Mouse (Mus musculus): ENCODE data around the gene Prdx4. TPM values are rescaled to one million over a fixed set of nuclear protein-coding genes. Genes with fewer than 3 reads are reported as not detected.
"Not testable (repeated sequence)": the region's sequence is repeated elsewhere in the genome, so short reads cannot be mapped to it uniquely, and the experiment has no call there.

Prdx4 gene
- 385 and 389 TPM in 2 replicates for polyA plus RNA-seq (2014; fragmentation: Nextera tagmentation; extraction: Ambion mirVana)

DNA sequence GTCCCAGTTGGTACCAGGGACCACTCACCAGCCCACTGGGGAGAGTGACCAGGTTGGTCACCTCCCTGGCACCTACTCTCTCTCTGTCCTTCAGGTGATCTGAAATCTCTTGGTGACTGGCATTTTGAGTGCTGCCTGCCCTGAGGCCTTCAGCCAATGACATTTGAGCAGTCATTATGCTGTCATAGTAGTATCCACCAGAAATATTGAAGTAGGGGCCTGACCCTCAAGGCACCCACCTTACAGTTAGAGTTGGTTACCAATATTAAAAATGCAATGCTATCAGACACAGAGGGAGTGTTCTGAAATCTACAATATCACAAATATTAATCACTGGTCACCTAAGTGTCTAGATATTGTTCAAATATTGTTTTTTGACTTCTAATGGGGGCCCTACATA is at the start of gene Prdx4:
Gene Prdx4 (minus strand): TSS at position 101 of the 400 bp plus-strand sequence.
- no peak within 1 kb of the TSS for H3K9ac ChIP-seq
- no peak for TF ChIP-seq CTCF (IDR thresholded peaks at IDR 0.05; ENCODE audit: low read depth)
- no peaks in the 10 kb centered on the region for H3K27me3 ChIP-seq (ENCODE audit: insufficient read depth, low read length)
- H3K27ac ChIP-seq (ENCODE audit: low read depth): no peak within 1 kb of the TSS
- no peaks in the 10 kb centered on the region for H3K4me1 ChIP-seq (ENCODE audit: insufficient read depth)
- H3K36me3 ChIP-seq (ENCODE audit: insufficient read depth): no peaks in the 10 kb centered on the region
- H3K4me2 ChIP-seq: no peak within 1 kb of the TSS
- DNase-seq (no peak), ATAC-seq (ENCODE audit: insufficient read depth) (no peak)
- H3K9me3 ChIP-seq (ENCODE audit: low read depth, low read length): no peaks in the 10 kb centered on the region
- no peak within 1 kb of the TSS for H3K4me3 ChIP-seq (ENCODE audit: low read depth, low read length)

DNA sequence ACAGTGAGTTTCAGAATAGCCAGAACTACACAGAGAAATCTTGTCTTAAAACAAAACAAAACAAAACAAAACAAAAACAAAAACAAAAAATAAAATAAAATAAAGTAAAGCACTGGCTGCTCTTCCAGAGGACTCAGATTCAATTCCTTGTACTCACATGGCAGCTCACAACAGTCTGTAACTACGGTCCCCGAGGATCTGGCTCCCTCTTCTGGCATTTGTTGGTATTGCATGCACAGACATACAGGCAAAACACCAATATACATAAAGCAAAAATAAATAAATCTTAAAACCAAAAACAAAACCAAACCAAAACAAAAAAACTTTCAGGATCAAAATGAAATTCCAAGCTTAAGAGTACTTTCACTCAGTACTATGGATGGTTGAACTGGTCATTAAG is 36.0 kb upstream of the Prdx4 start:
- Histone ChIP-seq H3K4me3 (ENCODE audit: low read depth, low read length) (no peak overlapping the region), H3K4me2 (no peak overlapping the region), H3K4me1 (ENCODE audit: insufficient read depth) (no peaks in the 10 kb centered on the region), H3K27me3 (ENCODE audit: insufficient read depth, low read length) (no peaks in the 10 kb centered on the region), H3K27ac (ENCODE audit: low read depth) (no peak overlapping the region), H3K9ac (no peak overlapping the region), H3K36me3 (ENCODE audit: insufficient read depth) (no peaks in the 10 kb centered on the region), H3K9me3 (ENCODE audit: low read depth, low read length) (no peaks in the 10 kb centered on the region)
- TF ChIP-seq CTCF (IDR thresholded peaks at IDR 0.05; ENCODE audit: low read depth): peak; percentile 65
- 13% methylated on average over 2 of the region's 2 CpGs for WGBS
- ATAC-seq (ENCODE audit: insufficient read depth) (no peak), DNase-seq (peak; percentile 57)

DNA sequence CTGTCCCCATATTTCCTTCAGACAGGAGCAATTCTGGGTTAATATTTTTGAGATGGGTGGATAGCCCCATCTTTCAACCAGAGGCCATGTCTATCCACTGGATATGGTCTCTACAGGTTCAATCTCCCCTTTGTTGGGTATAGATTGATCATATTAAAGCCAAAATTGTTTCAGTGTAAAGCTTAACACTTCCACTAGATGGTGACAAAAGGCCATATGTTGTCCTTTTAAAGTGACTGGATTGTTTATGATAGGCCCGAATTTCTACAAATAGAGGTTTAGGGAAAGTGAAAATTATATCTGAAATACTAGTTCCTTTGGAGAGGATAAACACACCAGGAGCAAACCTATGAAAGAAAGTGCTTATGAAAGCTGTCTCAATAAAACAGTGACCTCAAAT is 34.9 kb upstream of the Prdx4 start:
- 20% methylated on average over 1 of the region's 1 CpGs for WGBS

DNA sequence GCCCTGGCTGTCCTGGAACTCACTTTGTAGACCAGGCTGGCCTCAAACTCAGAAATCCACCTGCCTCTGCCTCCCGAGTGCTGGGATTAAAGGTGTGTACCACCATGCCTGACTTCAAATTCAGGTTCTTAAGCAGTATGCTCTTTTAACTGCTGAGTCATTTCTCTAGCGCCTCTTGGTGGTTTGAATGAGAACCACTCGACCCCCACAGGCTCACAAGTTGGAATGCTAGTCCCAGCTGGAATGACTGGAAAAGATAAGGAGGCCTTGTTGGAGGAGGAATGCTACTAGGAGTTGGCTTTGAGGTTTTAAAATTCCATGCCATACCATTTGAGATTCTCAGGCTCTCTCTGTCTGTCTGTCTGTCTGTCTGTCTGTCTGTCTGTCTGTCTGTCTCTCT is 29.6 kb upstream of the Prdx4 start:
- not testable (repeated sequence) for H3K4me1 ChIP-seq (ENCODE audit: insufficient read depth); H3K27me3 ChIP-seq (ENCODE audit: insufficient read depth, low read length); DNase-seq; H3K36me3 ChIP-seq (ENCODE audit: insufficient read depth); ATAC-seq (ENCODE audit: insufficient read depth); H3K9me3 ChIP-seq (ENCODE audit: low read depth, low read length); H3K27ac ChIP-seq (ENCODE audit: low read depth); H3K9ac ChIP-seq; H3K4me3 ChIP-seq (ENCODE audit: low read depth, low read length); H3K4me2 ChIP-seq
- 45% methylated on average over 3 of the region's 3 CpGs for WGBS

More for the DNA sequence above, 34.9 kb upstream of the Prdx4 start:
- Histone ChIP-seq H3K9me3 (ENCODE audit: low read depth, low read length) (no peaks in the 10 kb centered on the region), H3K4me3 (ENCODE audit: low read depth, low read length) (no peak overlapping the region), H3K36me3 (ENCODE audit: insufficient read depth) (no peaks in the 10 kb centered on the region), H3K4me1 (ENCODE audit: insufficient read depth) (no peaks in the 10 kb centered on the region), H3K27me3 (ENCODE audit: insufficient read depth, low read length) (no peaks in the 10 kb centered on the region), H3K9ac (no peak overlapping the region), H3K27ac (ENCODE audit: low read depth) (no peak overlapping the region), H3K4me2 (no peak overlapping the region)
- DNase-seq (peak; percentile 45), ATAC-seq (ENCODE audit: insufficient read depth) (no peak)
- peak; percentile 42 for TF ChIP-seq CTCF (IDR thresholded peaks at IDR 0.05; ENCODE audit: low read depth)

DNA sequence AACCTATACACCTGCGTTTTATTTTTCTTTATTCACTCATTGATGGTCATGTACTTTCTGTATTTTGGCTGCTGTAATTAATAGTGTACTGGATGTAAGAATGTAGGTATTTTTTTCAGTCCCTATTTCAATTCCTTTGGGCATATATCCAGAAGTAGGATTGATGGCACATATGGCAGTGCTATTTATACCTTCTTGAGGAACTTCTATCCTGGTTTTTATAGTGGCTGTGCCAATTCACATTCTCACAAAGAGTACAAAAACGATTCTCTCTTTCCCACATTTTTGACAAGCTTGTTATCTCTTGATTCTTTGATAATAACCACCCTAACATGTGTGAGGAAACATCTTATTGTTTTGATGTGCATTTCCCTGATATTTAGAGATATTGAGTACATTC is 24.5 kb upstream of the Prdx4 start:
- ATAC-seq (ENCODE audit: insufficient read depth): no peak
- Histone ChIP-seq H3K9ac (no peak overlapping the region), H3K4me3 (ENCODE audit: low read depth, low read length) (no peak overlapping the region)

DNA sequence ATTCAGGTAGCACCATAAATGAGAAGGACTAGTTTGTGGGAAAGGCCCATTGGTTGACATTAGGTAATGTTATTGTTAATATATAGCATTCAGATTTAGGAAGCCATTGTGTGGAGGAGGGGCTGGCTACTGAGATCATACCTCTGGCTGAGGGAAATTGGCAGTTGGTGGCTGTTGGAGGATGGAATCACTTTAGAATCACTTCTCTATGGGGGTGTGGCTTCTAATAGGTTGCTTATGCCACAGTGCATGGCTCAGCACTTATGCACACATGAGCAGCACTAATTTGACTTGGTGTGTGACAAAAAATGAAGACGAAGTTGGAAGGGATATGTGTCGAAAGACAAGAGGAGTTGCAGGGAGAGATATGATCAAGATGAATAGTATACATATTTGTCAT is 5.7 kb upstream of the Prdx4 start:
- Histone ChIP-seq H3K36me3 (ENCODE audit: insufficient read depth) (no peaks in the 10 kb centered on the region), H3K27ac (ENCODE audit: low read depth) (no peak overlapping the region), H3K4me1 (ENCODE audit: insufficient read depth) (no peaks in the 10 kb centered on the region), H3K4me3 (ENCODE audit: low read depth, low read length) (no peak overlapping the region), H3K4me2 (no peak overlapping the region), H3K9me3 (ENCODE audit: low read depth, low read length) (no peaks in the 10 kb centered on the region), H3K27me3 (ENCODE audit: insufficient read depth, low read length) (no peaks in the 10 kb centered on the region), H3K9ac (no peak overlapping the region)
- DNase-seq (no peak), ATAC-seq (ENCODE audit: insufficient read depth) (no peak)
- no peak for TF ChIP-seq CTCF (IDR thresholded peaks at IDR 0.05; ENCODE audit: low read depth)
- 89% methylated on average over 2 of the region's 2 CpGs for WGBS

More for the DNA sequence above, 24.5 kb upstream of the Prdx4 start:
- Histone ChIP-seq H3K27me3 (ENCODE audit: insufficient read depth, low read length) (no peaks in the 10 kb centered on the region), H3K9me3 (ENCODE audit: low read depth, low read length) (no peaks in the 10 kb centered on the region), H3K27ac (ENCODE audit: low read depth) (no peak overlapping the region), H3K4me2 (no peak overlapping the region), H3K4me1 (ENCODE audit: insufficient read depth) (no peaks in the 10 kb centered on the region), H3K36me3 (ENCODE audit: insufficient read depth) (no peaks in the 10 kb centered on the region)
- TF ChIP-seq CTCF (IDR thresholded peaks at IDR 0.05; ENCODE audit: low read depth): no peak
- WGBS: 42% methylated on average over 2 of the region's 2 CpGs
- no peak for DNase-seq

DNA sequence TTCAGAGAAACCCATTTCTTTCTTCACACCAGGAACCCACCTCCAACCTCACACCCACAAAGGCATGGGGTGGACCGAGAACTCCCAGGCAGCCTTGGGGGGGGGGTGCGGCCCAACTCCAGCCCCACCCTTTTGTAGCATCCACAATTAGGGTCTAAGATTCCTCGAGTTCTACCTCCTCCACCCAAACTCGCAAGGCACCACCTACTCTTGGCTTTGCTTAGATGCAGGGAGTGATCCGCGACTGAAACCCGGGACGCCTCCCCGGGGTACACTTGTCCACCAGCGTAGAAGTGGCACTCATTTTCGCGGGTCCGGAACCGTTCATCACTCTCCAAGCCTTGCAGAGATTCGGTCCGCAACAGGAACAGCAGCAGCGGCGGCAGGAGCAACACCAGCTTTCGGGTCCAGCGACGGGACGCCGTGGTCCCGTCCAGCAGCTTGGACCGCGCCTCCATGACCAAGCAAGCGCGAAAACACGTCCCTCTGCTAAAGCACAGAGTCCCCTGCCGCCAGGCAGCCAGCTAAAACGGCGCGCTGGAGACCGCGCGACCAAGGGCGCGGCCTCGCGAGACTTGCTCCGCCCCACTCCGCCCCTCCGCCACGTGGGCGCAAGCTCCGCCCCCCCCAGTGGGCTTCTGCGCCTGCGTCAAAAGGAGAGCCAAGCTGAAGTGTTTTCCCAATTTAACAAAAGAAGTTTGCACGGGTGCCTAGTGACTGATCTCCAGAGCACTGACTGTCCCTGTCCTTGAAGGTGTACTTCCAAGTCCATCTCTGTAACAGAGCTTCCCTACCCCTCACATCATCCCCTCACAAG is 2.4 kb downstream of the Prdx4 start:
- Histone ChIP-seq H3K4me2 (peak overlapping the region; percentile 57), H3K9ac (peak overlapping the region; percentile 70), H3K4me1 (ENCODE audit: insufficient read depth) (no peaks in the 10 kb centered on the region), H3K36me3 (ENCODE audit: insufficient read depth) (no peaks in the 10 kb centered on the region), H3K27ac (ENCODE audit: low read depth) (peak overlapping the region; percentile 91), H3K27me3 (ENCODE audit: insufficient read depth, low read length) (no peaks in the 10 kb centered on the region), H3K4me3 (ENCODE audit: low read depth, low read length) (peak overlapping the region; percentile 54), H3K9me3 (ENCODE audit: low read depth, low read length) (no peaks in the 10 kb centered on the region)
- DNase-seq (peak; percentile 93), ATAC-seq (ENCODE audit: insufficient read depth) (peak; percentile 99)
- 10% methylated on average over 49 of the region's 49 CpGs for WGBS
- no peak for TF ChIP-seq CTCF (IDR thresholded peaks at IDR 0.05; ENCODE audit: low read depth)
